Mouse (Mus musculus): ENCODE data around the gene Rpap1. TPM values are rescaled to one million over a fixed set of nuclear protein-coding genes. Genes with fewer than 3 reads are reported as not detected.

Rpap1 gene
- polyA plus RNA-seq, 3 experiments from 2014 or later: 13.7 to 20.3 (median 14.9) TPM

GRCm38 (mm10) chr2:119798246-119798927, 11.1 kb upstream of the Rpap1 start:
- peak; percentile 42 for ATAC-seq

- no peak for ATAC-seq
These were observed 10.0 kb upstream of the Rpap1 start, which contains the start of gene Tyro3 for GRCm38 (mm10) chr2:119797279-119797783. Tyro3 (plus strand) TSS chr2:119797733.

- no peak for ATAC-seq
These were observed 2.7 kb upstream of the Rpap1 start for GRCm38 (mm10) chr2:119789996-119790395.

GRCm38 (mm10) chr2:119767246-119767645, 20.1 kb downstream of the Rpap1 start:
- no peak for ATAC-seq

- ATAC-seq: no peak
These were observed 23.4 kb downstream of the Rpap1 start for GRCm38 (mm10) chr2:119763924-119764323.

- ATAC-seq: no peak
These were observed 25.1 kb downstream of the Rpap1 start for GRCm38 (mm10) chr2:119762276-119762675.

- ATAC-seq: no peak
These were observed 27.1 kb downstream of the Rpap1 start, which contains the start of gene Ltk for GRCm38 (mm10) chr2:119760251-119760650. Ltk (minus strand) TSS chr2:119760431.

GRCm38 (mm10) chr2:119758844-119759835, 28.2 kb downstream of the Rpap1 start:
- peak; percentile 56 for ATAC-seq

- ATAC-seq: peak; percentile 38
These were observed 29.1 kb downstream of the Rpap1 start for GRCm38 (mm10) chr2:119758101-119758843.

- no peak for ATAC-seq
These were observed 29.7 kb downstream of the Rpap1 start for GRCm38 (mm10) chr2:119757601-119758100.

- ATAC-seq: no peak
These were observed 38.1 kb downstream of the Rpap1 start for GRCm38 (mm10) chr2:119749260-119749659.

- no peak for ATAC-seq
These were observed 39.8 kb downstream of the Rpap1 start for GRCm38 (mm10) chr2:119747554-119747953.

- no peak for ATAC-seq
These were observed 42.1 kb downstream of the Rpap1 start for GRCm38 (mm10) chr2:119745281-119745680.

GRCm38 (mm10) chr2:119744163-119745111, 42.9 kb downstream of the Rpap1 start:
- ATAC-seq: no peak

- no peak for ATAC-seq
These were observed 43.6 kb downstream of the Rpap1 start for GRCm38 (mm10) chr2:119743808-119744162.

- ATAC-seq: no peak
These were observed 44.0 kb downstream of the Rpap1 start for GRCm38 (mm10) chr2:119743176-119743807.

GRCm38 (mm10) chr2:119742461-119743175, 44.7 kb downstream of the Rpap1 start:
- ATAC-seq: peak; percentile 45

GRCm38 (mm10) chr2:119741581-119742411, 45.5 kb downstream of the Rpap1 start, which contains the start of gene Itpka:
Itpka (plus strand) TSS chr2:119742337.
- peak; percentile 76 for ATAC-seq

GRCm38 (mm10) chr2:119740567-119740966, 46.8 kb downstream of the Rpap1 start:
- ATAC-seq: no peak

Data from inflammation-experienced regulatory T-cells, adult 6 months (primary cell).